Mouse (Mus musculus): ENCODE results near the gene Rassf8. TPM values are rescaled to one million over a fixed set of nuclear protein-coding genes. Genes with fewer than 3 reads are reported as not detected.

The Rassf8 gene
- total RNA-seq, 2 experiments from 2014 or later: 18.9 to 24.7 TPM

- DNase-seq (ENCODE audit: low spot score in 2 of 2): no peak
- intact Hi-C loops (cut with DNase I): no loop called here
Measured at GRCm38 (mm10) chr6:145807929-145808328, 61.4 kb downstream of the Rassf8 start.

GRCm38 (mm10) chr6:145809566-145809965, 63.0 kb downstream of the Rassf8 start:
- intact Hi-C loops (cut with DNase I): no loop called here
- DNase-seq (ENCODE audit: low spot score in 2 of 2): no peak

DNA sequence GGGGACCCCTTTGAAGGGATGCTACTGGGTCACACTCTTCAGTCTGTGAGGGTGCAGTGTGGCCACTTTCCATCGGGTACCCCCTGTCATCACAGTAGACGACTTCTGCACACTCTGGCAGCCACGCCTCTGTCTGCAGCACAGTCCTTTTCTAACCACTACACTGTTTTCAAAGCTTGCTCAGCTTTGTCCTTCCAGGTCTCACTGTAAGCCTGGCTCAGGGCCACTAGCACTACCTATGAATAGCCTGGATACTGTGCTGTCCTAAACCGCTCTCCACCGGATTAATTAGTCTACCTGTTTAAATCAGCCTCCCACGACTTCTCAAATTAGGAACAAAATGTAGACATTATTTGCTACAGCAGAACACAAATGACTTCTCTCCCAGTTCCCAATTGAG, 63.5 kb downstream of the Rassf8 start:
- no peak for DNase-seq (ENCODE audit: low spot score in 2 of 2)
- intact Hi-C loops (cut with DNase I): no loop called here

- intact Hi-C loops (cut with DNase I): no loop called here
- DNase-seq (ENCODE audit: low spot score in 2 of 2): no peak
Measured at GRCm38 (mm10) chr6:145811174-145811573, 64.6 kb downstream of the Rassf8 start.

GRCm38 (mm10) chr6:145815200-145815599, 68.7 kb downstream of the Rassf8 start:
- intact Hi-C loops (cut with DNase I): no loop called here
- no peak for DNase-seq (ENCODE audit: low spot score in 2 of 2)

DNA sequence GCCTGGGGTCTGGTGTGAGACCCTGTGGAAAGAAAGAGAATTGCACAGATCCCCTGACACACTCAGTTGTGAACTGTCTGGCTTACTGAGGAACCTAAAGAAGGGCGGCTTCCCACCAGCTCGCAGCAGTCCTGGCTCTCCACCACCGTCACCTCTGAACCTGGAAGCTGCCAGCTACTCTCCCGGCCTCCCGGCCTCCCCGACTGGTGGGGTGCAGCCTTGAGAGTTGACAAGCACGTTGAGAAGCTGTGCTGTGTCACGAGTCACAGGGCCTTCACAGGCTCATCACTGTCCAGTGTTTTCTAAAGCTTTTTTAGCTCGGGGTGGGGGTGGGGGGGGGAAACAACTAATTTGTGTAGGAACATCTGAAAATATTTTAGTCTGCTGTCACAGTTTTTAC, 72.6 kb downstream of the Rassf8 start:
- intact Hi-C loops (cut with DNase I): no loop called here
- no peak for DNase-seq (ENCODE audit: low spot score in 2 of 2)

- intact Hi-C loops (cut with DNase I): no loop called here
- no peak for DNase-seq (ENCODE audit: low spot score in 2 of 2)
Measured at GRCm38 (mm10) chr6:145822218-145822617, 75.7 kb downstream of the Rassf8 start.

- intact Hi-C loops (cut with DNase I): no loop called here
- DNase-seq (ENCODE audit: low spot score in 2 of 2): no peak
Measured at GRCm38 (mm10) chr6:145823103-145823502, 76.6 kb downstream of the Rassf8 start.

DNA sequence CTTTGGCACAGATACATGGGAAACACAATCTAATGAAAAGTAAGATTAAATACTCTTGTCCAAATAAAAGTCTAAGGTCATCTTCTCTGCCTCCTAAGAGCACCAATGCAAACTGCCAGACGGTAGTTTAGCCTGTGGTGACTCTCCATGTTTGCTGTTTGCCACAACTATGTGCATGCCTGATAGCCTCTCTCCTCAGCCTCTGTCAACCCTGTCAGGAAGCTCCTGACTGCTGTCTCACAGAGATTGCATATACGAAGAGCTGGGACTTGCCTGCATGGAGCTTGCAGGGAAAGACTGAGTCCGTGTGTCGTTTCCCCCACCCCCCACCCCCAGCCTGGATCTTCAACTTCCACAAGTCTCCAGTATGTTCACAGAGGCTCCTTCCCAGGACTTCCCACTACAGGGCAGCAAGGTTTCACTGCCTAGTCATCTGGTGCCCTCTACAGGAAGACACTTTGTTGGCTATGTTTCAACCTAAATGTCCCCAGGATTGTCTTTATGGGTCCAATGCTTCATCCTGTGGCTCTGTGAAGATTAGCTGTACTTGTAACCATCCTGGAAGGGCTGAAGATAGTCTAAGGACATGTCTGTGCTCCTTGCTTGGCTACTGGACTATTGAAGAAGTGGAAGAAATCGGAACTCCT, 77.2 kb downstream of the Rassf8 start:
- no peak for DNase-seq (ENCODE audit: low spot score in 2 of 2)
- intact Hi-C loops (cut with DNase I): no loop called here

GRCm38 (mm10) chr6:145826305-145826704, 79.8 kb downstream of the Rassf8 start:
- DNase-seq (ENCODE audit: low spot score in 2 of 2): no peak
- intact Hi-C loops (cut with DNase I): no loop called here

- intact Hi-C loops (cut with DNase I): no loop called here
- no peak for DNase-seq (ENCODE audit: low spot score in 2 of 2)
Measured at GRCm38 (mm10) chr6:145829062-145829835, 82.7 kb downstream of the Rassf8 start.

DNA sequence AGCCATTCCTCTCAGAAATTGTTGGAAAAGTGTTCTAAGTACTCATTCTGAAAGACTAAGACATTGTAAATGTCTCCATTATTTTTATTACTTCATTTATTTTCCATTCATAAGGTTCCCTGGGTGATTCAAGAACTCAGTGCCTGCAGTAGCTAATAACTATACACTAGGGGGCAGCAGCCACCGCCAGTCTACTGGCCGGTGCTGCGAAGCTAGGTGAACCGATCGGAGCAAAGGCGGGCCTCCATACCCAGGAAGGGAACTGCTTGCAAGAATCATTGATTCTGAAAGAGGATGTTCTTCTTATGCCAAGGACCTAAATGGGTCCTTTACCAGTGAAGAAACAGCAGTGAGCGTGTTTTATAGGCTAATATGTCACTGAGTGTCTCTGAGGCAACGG, 83.6 kb downstream of the Rassf8 start:
- DNase-seq (ENCODE audit: low spot score in 2 of 2): peak; percentile 65
- intact Hi-C loops (cut with DNase I): loop anchor here (1.0 to 5.0 kb wide), 2 partner anchors 441 to 582 kb away; no protein-coding TSS in a partner anchor

- DNase-seq (ENCODE audit: low spot score in 2 of 2): no peak
- intact Hi-C loops (cut with DNase I): loop anchor here (1.0 to 5.0 kb wide), 2 partner anchors 441 to 582 kb away; no protein-coding TSS in a partner anchor
Measured at GRCm38 (mm10) chr6:145830617-145831016, 84.1 kb downstream of the Rassf8 start.

- intact Hi-C loops (cut with DNase I): loop anchor here (5.0 kb wide), 1 partner anchor 579 kb away; no protein-coding TSS in a partner anchor
- no peak for DNase-seq (ENCODE audit: low spot score in 2 of 2)
Measured at GRCm38 (mm10) chr6:145832927-145833326, 86.4 kb downstream of the Rassf8 start.

DNA sequence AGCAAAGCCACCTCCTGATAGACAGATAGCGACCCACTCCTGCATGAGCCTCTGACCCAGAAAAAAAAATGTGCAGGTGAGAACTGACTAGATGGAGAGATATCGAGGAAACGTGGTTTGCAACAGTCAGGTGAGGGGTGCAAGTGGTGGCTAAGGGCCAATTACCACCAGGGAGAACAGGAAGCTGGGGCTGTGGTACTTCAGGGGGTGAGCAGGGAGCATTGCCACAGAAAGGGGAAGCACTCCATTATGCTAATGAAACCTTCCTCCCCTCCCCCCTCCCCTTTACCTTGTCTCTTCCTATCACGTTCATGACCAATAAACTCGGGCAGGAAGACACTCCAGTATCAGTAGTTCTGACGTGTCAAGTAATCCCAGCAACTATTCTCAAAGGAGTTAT, 88.8 kb downstream of the Rassf8 start:
- intact Hi-C loops (cut with DNase I): no loop called here
- DNase-seq (ENCODE audit: low spot score in 2 of 2): no peak

- DNase-seq (ENCODE audit: low spot score in 2 of 2): no peak
- intact Hi-C loops (cut with DNase I): no loop called here
Measured at GRCm38 (mm10) chr6:145845611-145846010, 99.1 kb downstream of the Rassf8 start.

- DNase-seq (ENCODE audit: low spot score in 2 of 2): no peak
- intact Hi-C loops (cut with DNase I): no loop called here
Measured at GRCm38 (mm10) chr6:145846076-145846475, 99.5 kb downstream of the Rassf8 start.

DNA sequence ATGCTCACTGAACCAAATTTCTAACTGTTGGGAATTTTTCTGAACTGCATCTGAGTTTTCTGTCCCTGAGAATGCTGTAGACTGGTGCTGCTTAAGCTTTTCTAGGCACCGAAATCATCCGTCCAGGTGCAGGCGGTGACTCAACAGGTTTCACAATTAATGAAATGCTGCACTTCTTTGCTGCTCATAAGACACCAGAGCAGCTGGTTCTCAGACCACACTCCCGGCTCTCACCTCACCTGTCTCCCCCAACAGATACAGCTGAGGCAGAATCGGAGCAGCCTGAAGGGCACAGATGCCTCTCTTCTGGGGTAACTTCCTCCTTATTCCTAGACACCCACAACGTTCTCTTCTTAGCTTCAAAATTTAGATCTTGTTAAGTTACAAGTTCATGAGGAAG, 100.4 kb downstream of the Rassf8 start:
- DNase-seq (ENCODE audit: low spot score in 2 of 2): no peak
- intact Hi-C loops (cut with DNase I): no loop called here

DNA sequence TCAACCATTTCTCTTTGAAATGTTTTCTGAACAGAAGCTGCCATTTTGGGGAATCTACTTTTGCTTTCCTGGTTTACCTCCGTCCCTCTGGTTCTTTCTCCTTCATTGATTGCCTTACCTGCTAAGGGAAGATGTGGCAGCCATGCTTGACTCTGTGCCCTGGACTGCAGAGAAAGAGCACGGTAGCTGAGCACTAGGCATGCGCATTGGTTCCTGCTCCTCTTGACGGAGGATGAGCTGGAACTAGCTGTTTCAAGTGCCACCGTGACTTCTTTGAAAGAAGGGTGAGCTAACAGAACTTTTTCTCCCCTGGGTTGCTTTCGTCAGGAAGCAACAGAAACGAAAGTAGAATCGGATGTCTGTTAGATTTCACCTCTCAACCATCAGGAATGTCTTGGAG, 101.1 kb downstream of the Rassf8 start:
- intact Hi-C loops (cut with DNase I): no loop called here
- no peak for DNase-seq (ENCODE audit: low spot score in 2 of 2)

DNA sequence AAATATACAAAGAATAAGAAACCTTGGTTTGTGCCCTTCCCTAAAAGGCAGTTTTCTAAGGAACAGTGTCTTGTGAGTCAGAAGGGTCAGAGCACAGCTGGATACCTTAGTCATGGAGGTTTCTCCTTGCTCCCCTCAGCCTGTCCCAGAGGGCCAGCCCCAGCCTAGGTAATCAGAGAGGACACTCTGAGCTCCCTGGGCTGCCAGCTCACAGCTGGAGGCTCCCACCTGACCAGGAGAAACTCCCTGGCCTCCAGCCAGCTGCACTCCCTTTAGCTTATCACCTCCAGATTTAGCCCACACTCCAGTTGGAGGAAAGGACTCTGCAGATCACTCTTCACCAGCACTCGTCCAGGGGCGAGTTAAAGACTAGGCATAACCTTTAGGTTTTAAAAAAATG, 104.2 kb downstream of the Rassf8 start:
- no peak for DNase-seq (ENCODE audit: low spot score in 2 of 2)
- intact Hi-C loops (cut with DNase I): no loop called here

GRCm38 (mm10) chr6:145851956-145852355, 105.4 kb downstream of the Rassf8 start:
- intact Hi-C loops (cut with DNase I): no loop called here
- no peak for DNase-seq (ENCODE audit: low spot score in 2 of 2)

Data from left cerebral cortex, postnatal 36 days (tissue).